Mouse (Mus musculus) regulatory T cell (primary cell): ENCODE results near the gene Zc3hav1.

Experiments
- in situ Hi-C: fragments of 300-600 bp; cut with MboI, MseI; formaldehyde crosslinking; loops from one replicate; pipeline ENCODE4 v1.15.1; 2025; ENCODE audit warnings: high pct_unique_total_duplicates

The Zc3hav1 gene

DNA sequence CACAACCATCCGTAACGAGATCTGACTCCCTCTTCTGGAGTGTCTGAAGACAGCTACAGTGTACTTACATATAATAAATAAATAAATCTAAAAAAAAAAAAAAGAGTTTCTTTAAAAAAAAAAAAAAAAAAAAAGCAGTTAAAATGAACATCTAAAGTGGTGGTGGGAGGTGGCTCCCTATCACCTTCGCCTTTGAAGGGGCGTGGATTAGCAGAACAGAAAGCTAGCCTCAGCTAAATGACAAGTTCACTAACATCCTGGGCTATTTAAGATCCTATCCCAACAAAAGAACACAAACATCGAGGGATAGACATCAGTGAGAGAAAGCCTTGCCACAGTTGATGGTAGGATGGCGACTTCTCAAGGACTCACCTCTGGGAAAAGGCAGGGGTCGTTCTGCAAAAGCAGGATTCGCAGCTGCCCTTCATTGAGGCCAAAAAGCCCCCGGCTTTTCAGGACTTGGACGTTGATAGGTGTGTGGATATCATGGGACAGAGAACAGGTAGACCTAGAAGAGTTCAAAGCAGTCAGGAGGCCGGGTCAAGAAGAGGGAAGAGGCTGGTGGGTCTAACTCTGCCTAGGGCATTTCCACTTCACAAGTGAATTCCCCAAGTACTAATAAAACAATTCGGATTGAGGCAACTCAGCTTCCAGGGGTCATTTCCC, 56.7 kb downstream of the Zc3hav1 start:
- in situ Hi-C loops = no loop called here

DNA sequence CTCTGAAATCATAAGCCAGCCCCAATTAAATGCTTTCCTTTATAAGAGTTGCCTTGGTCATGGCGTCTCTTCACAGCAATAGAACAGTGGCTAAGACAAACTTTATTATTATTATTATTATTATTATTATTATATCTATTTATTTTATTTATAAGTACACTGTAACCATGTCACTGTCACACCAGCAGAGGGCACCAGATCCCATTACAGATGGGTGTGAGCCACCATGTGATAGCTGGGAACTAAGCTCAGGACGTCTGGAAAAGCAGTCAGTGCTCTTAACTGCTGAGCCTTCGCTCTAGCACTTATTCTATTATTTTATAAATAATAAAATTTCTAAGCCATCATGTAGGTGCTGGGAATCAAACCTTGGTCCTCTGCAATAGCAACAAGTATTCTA, 60.7 kb downstream of the Zc3hav1 start:
- in situ Hi-C loops = no loop called here

DNA sequence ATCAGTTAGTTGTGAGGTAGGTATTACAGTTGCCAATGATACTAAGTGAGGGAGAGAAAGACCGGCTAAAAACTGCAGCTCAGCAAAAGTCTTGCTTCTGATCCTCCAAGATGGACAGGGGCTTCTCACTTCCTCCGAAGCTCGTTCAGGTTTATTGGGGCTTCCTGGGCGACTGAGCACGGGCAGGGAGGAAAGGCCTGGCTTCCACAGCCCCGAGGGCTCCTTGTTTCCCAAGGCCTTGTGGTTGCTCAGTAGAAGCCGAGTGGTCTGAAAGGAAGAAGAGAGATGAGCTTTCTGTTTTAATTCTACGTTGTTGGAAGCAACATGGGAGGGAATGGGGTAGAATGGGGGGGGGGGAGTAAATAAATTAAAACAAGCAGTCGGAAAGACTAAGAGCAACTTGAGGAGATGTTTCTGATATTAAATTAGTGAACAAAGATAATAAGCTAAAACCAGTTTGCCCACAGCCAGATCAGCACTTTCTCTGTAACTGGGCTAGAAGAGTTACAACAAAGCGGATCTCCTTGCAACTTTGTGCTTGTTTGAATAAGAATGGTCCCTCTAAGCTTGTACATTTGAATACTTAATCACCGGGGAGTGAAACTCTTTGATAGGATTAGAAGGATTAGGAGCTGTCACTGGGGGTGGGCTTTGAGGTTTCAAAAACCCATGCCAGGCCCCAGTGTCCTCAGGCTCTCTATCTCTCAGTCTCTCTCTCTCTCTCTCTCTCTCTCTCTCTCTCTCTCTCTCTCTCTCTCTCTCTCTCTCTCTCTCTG, 61.3 kb downstream of the Zc3hav1 start:
- in situ Hi-C loops = no loop called here

DNA sequence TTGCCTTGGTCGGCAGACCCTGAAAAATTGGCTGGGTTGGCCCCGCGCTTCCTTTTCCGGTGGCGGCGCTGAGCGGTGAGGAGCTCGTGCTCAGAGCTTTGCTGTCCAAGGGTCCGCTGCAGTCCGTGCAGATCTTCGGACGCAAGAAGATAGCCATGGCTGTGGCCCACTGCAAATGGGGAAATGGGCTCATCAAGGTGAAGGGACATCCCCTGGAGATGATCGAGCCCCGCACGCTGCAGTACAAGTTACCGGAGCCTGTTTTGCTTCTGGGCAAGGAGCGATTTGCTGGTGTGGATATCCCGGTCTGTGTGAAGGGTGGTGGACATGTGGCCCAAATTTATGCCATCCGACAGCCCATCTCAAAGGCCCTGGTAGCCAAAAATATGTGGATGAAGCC, 70.0 kb downstream of the Zc3hav1 start:
- in situ Hi-C loops = no loop called here

DNA sequence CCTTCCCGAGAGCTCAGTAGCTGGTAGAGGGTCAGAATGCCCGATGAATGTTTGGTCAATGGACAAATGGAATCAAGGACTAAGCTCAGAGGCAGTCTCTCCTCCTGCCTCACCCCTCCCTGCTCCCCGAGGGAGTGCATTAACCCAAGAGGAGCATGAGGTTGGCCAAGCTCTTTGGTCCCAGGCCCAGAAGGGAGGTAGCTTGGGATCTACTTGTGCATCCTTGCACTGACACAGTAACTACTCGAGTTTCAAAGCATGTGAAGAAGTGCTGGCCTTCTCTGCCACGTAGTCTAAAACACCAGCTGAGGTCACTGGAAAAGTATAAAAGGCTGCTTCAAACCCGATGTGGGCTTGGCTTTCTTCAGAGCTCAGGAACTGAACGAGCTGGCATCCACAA, 89.9 kb downstream of the Zc3hav1 start:
- in situ Hi-C loops = no loop called here

DNA sequence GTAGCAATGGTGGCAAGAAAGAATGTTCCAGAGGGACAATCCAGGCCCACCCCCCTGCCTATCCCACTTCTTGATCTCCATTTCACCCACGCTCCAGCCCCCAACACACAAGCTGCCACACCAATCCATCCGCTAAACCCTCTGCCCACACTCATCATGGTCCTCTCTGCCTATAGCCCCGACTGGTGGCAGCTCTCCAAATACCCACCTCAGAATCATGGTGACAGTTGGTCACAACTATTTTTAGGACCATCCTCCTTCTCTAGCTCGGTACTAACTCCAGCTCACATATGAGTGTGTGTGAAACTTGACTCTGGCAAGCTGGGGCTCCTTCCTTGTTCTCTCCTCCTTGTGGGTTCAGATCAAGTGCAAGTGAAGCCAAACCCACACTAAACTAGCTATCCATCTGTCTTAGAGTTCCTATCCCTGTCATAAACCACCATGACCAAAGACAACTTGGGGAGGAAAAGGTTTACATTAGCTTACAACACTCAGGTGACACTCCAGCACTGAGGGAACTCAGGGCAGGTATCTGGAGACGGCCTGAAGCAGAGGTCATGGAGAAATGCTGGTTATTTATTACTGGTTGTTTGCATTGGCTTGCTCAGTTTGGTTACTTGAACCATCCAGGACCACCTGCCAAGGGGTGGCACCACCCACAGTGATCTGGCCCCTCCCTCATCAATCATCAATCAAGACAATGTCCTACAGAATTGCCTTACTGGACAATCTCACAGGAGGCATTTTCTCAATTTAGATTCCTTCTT, 90.8 kb downstream of the Zc3hav1 start:
- in situ Hi-C loops = no loop called here

DNA sequence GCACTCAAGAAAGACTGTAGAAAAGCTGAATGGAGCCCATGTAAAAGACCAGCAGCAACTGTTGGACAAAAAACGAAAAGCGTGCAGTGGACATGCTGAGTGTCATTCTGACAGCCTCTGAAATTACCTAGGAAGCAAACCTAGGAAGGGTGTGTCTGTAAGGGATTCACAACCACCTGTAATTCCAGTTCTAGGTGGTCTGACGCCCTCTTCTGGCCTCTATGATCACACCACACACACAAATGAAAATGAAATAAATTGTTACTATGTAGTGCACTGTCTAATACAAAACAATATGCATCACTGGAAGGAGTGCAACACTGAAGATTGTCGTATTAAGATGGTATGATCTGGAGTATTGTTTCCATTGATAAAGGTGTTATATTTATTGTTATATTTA, 92.5 kb downstream of the Zc3hav1 start:
- in situ Hi-C loops = no loop called here

DNA sequence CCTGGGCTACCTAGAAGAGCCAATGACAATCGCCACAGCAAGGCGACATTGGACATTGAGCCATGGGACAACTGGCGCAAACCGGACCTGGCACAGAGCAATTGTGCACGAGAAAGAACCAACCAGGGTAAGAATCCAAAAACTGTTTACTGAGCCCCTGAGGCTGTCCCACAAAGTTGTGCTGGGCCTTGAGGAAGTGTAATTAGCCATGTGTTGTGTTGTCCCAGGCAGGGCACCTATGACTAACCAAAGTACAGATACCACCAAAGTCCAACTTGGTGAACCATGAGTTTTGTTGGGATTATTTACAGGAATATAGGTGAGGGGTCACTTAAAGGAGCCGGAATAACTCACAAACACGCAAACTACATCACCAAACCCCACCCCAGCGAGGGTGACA, 96.9 kb downstream of the Zc3hav1 start:
- in situ Hi-C loops = no loop called here

DNA sequence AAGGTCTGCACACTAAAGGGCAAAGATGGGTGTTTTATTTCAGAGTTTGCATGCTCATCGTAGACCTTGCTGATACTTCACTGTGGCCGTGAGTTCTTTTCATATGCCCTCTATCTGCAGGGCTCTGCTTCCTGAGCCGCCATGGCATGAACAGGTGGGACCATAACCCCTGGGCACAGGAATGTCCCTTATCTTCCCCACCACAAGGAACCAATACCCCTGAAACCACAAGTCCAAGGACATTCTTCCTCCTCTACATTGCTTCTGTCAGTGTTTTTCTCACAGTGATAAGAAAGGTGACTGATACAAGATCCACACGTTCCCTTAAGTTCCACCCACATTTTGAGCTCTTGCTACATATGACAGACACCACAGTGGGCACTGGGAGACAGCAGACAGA, 97.6 kb downstream of the Zc3hav1 start:
- in situ Hi-C loops = no loop called here

DNA sequence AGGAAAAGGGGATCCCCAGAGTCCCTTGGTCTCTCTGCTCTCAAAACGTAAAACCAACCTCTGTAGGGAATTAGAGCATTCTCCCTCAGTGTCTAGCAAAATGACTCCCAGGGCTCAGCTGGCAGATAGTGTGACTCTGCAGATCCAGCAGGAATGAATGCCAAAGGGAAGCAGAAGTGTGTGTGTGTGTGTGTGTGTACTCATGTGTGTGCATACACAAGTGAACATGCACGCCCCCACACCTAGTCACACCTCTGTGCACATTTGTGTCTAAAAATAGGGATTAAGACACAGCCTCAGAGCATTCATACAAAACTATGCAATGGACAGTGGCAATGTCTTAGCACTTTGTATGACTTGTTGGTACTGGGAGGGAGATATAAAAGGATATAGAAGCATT, 98.6 kb downstream of the Zc3hav1 start:
- in situ Hi-C loops = no loop called here
